Mouse (Mus musculus) heart, embryonic 14.5 days (tissue): ENCODE measurements around the gene Epb41. TPM values are rescaled to one million over a fixed set of nuclear protein-coding genes. Genes with fewer than 3 reads are reported as not detected.
A peak's percentile ranks its signal among the peaks of the same experiment; 100 is the strongest.

Experiments
- ATAC-seq: fragments of 200-750 bp; cut with Nextera tagmentation; 2 replicates; pipeline ENCODE4 v1.8.0; 2017; ENCODE audit warnings: low read depth, moderate TSS enrichment; ENCODE audit not compliant: insufficient number of reproducible peaks, insufficient read depth, low FRiP score
- H3K27ac ChIP-seq, 2 experiments: fragments of 200-500 bp in 1 of 2; fragments of 300-500 bp in 1 of 2; sonication (generic) in 1 of 2; replicated peaks in 1 of 2; 2 replicates each; pipeline ENCODE4 v1.5.1; 2012 to 2014; ENCODE audit warnings: low read depth in 2 of 2, low read length in 2 of 2, control low read depth in 1 of 2, mild to moderate bottlenecking in 1 of 2, mixed read lengths in 1 of 2; ENCODE audit not compliant: control insufficient read depth in 1 of 2, insufficient read depth in 1 of 2
- H3K27me3 ChIP-seq: fragments of 300-500 bp; sonication (generic); 2 replicates; pipeline ENCODE4 v1.6.1; 2014; ENCODE audit warnings: mild to moderate bottlenecking, low read length, control low read depth; ENCODE audit not compliant: control insufficient read depth, insufficient read depth
- H3K36me3 ChIP-seq: fragments of 300-500 bp; sonication (generic); 2 replicates; pipeline ENCODE4 v1.6.1; 2014; ENCODE audit warnings: mild to moderate bottlenecking, control low read depth, low read length, mixed read lengths; ENCODE audit not compliant: control insufficient read depth, insufficient read depth
- H3K4me1 ChIP-seq, 2 experiments: fragments of 200-500 bp in 1 of 2; fragments of 300-500 bp in 1 of 2; sonication (generic) in 1 of 2; 2 replicates each; pipeline ENCODE4 v1.6.1; 2012 to 2014; ENCODE audit warnings: low read length in 2 of 2, control low read depth in 1 of 2, mixed read lengths in 1 of 2; ENCODE audit not compliant: control insufficient read depth in 2 of 2, insufficient read depth in 2 of 2
- H3K4me2 ChIP-seq: fragments of 300-500 bp; sonication (generic); 2 replicates; pipeline ENCODE4 v1.6.1; 2014; ENCODE audit warnings: mild to moderate bottlenecking, low read length
- H3K4me3 ChIP-seq, 2 experiments: fragments of 200-500 bp in 1 of 2; fragments of 300-500 bp in 1 of 2; sonication (generic) in 1 of 2; 2 replicates each; pipeline ENCODE4 v1.5.1; 2012 to 2014; ENCODE audit warnings: low read length in 2 of 2, mild to moderate bottlenecking in 2 of 2, control low read depth in 1 of 2, low read depth in 1 of 2, moderate library complexity in 1 of 2; ENCODE audit not compliant: control insufficient read depth in 1 of 2, insufficient read depth in 1 of 2
- H3K9ac ChIP-seq: fragments of 300-500 bp; sonication (generic); 2 replicates; pipeline ENCODE4 v1.6.1; 2014; ENCODE audit warnings: mild to moderate bottlenecking, low read length
- H3K9me3 ChIP-seq: fragments of 300-500 bp; sonication (generic); 2 replicates; pipeline ENCODE4 v1.6.1; 2016; ENCODE audit warnings: low read length, control low read depth; ENCODE audit not compliant: control insufficient read depth
- WGBS: fragments of 180-500 bp; shearing (Covaris S2); extraction: QIAGEN DNeasy Blood & Tissue Kit; methylation state at CpG from one replicate; pipeline ENCODE4 v1.1.7; 2014; 5-methylcytosine and 5-hydroxymethylcytosine counted together
- polyA plus RNA-seq: library from polyadenylated mRNA; unstranded; fragments of >200 nt; fragmentation: Nextera tagmentation; extraction: Ambion mirVana; gene quantifications from 2 replicates; pipeline ENCODE4 v1.2.1, GENCODE M21; 2014

Gene Epb41
- 45.7 and 59.0 TPM in 2 replicates for polyA plus RNA-seq

- peak; percentile 89 for ATAC-seq
- peaks cover 24 to 49% of the 10 kb centered on the region in 2 experiments for H3K4me1 ChIP-seq
- H3K4me3 ChIP-seq = peak within 1 kb of the TSS; percentile 64 to 79
- peak within 1 kb of the TSS; percentile 66 to 84 for H3K27ac ChIP-seq
- 2% methylated on average over 47 of the region's 47 CpGs for WGBS
- H3K9ac ChIP-seq = peak within 1 kb of the TSS; percentile 85
- peaks cover 2% of the 10 kb centered on the region; the same call in 1 of the 2 replicates for H3K36me3 ChIP-seq
- no peaks in the 10 kb centered on the region for H3K27me3 ChIP-seq
- no peaks in the 10 kb centered on the region for H3K9me3 ChIP-seq
- H3K4me2 ChIP-seq = peak within 1 kb of the TSS; percentile 90
Observed at GRCm38 (mm10) chr4:132074933-132075769, at the start of gene Epb41. TSS of gene Epb41 (minus strand) at chr4:132075321.

- ATAC-seq = no peak
Observed at GRCm38 (mm10) chr4:132123166-132123565, 48.0 kb upstream of the Epb41 start.

GRCm38 (mm10) chr4:132121674-132122073, 46.6 kb upstream of the Epb41 start:
- no peaks in the 10 kb centered on the region for H3K9me3 ChIP-seq
- H3K4me1 ChIP-seq = peaks cover 9 to 11% of the 10 kb centered on the region in 2 experiments
- H3K36me3 ChIP-seq = no peaks in the 10 kb centered on the region
- WGBS = 79% methylated on average over 5 of the region's 5 CpGs
- no peak overlapping the region for H3K4me2 ChIP-seq
- H3K9ac ChIP-seq = no peak overlapping the region
- no peak for ATAC-seq
- H3K27ac ChIP-seq = no peak overlapping the region
- H3K4me3 ChIP-seq = no peak overlapping the region
- no peaks in the 10 kb centered on the region for H3K27me3 ChIP-seq

More at GRCm38 (mm10) chr4:132123166-132123565, 48.0 kb upstream of the Epb41 start:
- WGBS = 79% methylated on average over 1 of the region's 1 CpGs
- Histone ChIP-seq H3K4me2 (no peak overlapping the region), H3K27me3 (no peaks in the 10 kb centered on the region), H3K4me3 (no peak overlapping the region), H3K27ac (no peak overlapping the region), H3K36me3 (no peaks in the 10 kb centered on the region), H3K9ac (no peak overlapping the region), H3K4me1 (peaks cover 17 to 18% of the 10 kb centered on the region in 2 experiments), H3K9me3 (no peaks in the 10 kb centered on the region)

GRCm38 (mm10) chr4:132119566-132119965, 44.4 kb upstream of the Epb41 start:
- no peaks in the 10 kb centered on the region for H3K36me3 ChIP-seq
- no peaks in the 10 kb centered on the region for H3K9me3 ChIP-seq
- no peaks in the 10 kb centered on the region; a peak in 1 of 4 replicates for H3K4me1 ChIP-seq
- 56% methylated on average over 9 of the region's 9 CpGs for WGBS
- no peaks in the 10 kb centered on the region for H3K27me3 ChIP-seq
- ATAC-seq = no peak
- H3K4me3 ChIP-seq = no peak overlapping the region
- no peak overlapping the region for H3K27ac ChIP-seq
- H3K4me2 ChIP-seq = no peak overlapping the region
- H3K9ac ChIP-seq = no peak overlapping the region

- no peak for ATAC-seq
- peaks cover 12% of the 10 kb centered on the region for H3K27me3 ChIP-seq
- no peak overlapping the region for H3K27ac ChIP-seq
- no peaks in the 10 kb centered on the region for H3K36me3 ChIP-seq
- H3K9ac ChIP-seq = no peak overlapping the region
- WGBS = 79% methylated on average over 4 of the region's 4 CpGs
- no peak overlapping the region for H3K4me3 ChIP-seq
- no peaks in the 10 kb centered on the region for H3K9me3 ChIP-seq
- peaks cover 0 to 2% of the 10 kb centered on the region in 2 experiments; a peak in 1 of 4 replicates for H3K4me1 ChIP-seq
- H3K4me2 ChIP-seq = no peak overlapping the region
Observed at GRCm38 (mm10) chr4:132116315-132116714, 41.2 kb upstream of the Epb41 start.

GRCm38 (mm10) chr4:132113411-132114095, 38.4 kb upstream of the Epb41 start:
- Histone ChIP-seq H3K4me2 (peak overlapping the region; percentile 68), H3K9ac (peak overlapping the region; percentile 57), H3K36me3 (no peaks in the 10 kb centered on the region), H3K4me1 (peaks cover 0 to 2% of the 10 kb centered on the region in 2 experiments; a peak in 1 of 4 replicates), H3K27ac (no peak overlapping the region), H3K27me3 (peaks cover 12% of the 10 kb centered on the region), H3K4me3 (peak overlapping the region; percentile 37 to 38), H3K9me3 (no peaks in the 10 kb centered on the region)
- ATAC-seq = no peak; the same call in 1 of the 2 replicates
- WGBS = 28% methylated on average over 53 of the region's 53 CpGs

- no peak overlapping the region for H3K9ac ChIP-seq
- H3K4me3 ChIP-seq = no peak overlapping the region
- H3K27ac ChIP-seq = no peak overlapping the region
- peaks cover 0 to 2% of the 10 kb centered on the region in 2 experiments; a peak in 1 of 4 replicates for H3K4me1 ChIP-seq
- no peaks in the 10 kb centered on the region for H3K9me3 ChIP-seq
- no peak overlapping the region for H3K4me2 ChIP-seq
- H3K36me3 ChIP-seq = no peaks in the 10 kb centered on the region
- no peak for ATAC-seq
- peaks cover 12% of the 10 kb centered on the region for H3K27me3 ChIP-seq
- WGBS = 70% methylated on average over 4 of the region's 4 CpGs
Observed at GRCm38 (mm10) chr4:132111227-132111626, 36.1 kb upstream of the Epb41 start.
